Mouse (Mus musculus) gastrocnemius, postnatal 14 days (tissue): ENCODE measurements around the gene Tnni2. TPM values are rescaled to one million over a fixed set of nuclear protein-coding genes. Genes with fewer than 3 reads are reported as not detected.

Experiments
- DNase-seq: peaks from one replicate; pipeline ENCODE4 v3.0.0; 2021; ENCODE audit warnings: mixed read lengths
- intact Hi-C: fragments of 180-260 bp; cut with DNase I; formaldehyde crosslinking; loops from one replicate; pipeline ENCODE4 v1.15.1; 2025; ENCODE audit warnings: low total_unique reads
- total RNA-seq, 2 experiments: library from RNA; stranded (reverse); gene quantifications; 2 replicates each; pipeline ENCODE4 v1.2.3; 2021

Gene Tnni2
- total RNA-seq, 2 experiments from 2014 or later = 14,029 to 14,677 TPM

DNA sequence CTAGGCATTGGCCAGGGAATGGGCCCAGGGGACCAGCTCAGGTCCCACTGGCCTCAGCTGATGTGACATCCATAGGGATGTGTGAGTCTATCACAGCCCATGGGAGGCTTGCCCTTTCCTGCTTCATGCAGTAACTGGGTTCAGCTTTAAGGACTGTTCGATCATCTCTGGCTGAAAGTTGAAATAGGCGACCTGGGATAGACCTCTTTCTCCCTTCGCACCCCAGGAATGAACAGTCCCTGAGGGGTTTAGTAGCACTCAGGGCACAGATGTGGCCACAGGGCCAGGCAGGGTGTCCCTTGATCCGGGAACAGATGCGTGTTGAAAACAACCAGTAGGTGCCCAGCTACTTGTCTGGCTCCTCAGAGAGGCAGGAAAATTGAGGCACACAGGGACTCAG lies 34.7 kb downstream of the Tnni2 start:
- intact Hi-C loops = no loop called here
- peak; percentile 6 for DNase-seq

DNA sequence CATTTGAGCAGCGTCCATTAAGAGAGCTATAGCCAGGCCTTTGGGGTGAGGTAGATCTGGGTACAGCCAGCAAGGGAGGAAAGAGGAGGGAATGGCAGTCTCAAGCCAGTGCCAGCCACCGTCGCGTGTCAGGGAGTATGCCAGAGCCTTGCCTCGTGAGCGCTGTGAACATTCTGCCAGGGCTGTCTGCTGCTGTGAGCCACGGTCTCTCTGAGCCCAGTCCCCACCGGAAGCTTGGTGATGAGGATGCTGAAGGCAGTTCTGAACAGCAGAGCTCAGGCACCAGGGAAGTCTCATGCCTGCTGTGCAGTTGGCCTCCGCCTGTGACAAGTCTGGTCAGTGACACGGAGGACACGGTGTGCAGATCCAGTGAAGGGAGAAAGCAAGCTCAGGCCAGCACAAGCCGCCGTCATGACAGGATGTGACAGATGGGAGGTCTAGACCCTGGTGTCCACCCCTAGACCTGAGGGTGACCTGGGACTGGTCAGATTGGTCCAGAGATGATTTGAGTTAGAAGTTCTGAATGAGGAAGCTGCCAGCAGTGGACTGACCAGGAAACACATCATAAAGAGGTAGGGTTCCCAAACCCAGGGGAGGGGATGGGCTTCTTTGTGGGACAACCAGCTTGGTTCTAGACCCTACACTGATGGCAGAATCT lies 35.3 kb downstream of the Tnni2 start:
- DNase-seq = peak; percentile 34
- intact Hi-C loops = no loop called here

DNA sequence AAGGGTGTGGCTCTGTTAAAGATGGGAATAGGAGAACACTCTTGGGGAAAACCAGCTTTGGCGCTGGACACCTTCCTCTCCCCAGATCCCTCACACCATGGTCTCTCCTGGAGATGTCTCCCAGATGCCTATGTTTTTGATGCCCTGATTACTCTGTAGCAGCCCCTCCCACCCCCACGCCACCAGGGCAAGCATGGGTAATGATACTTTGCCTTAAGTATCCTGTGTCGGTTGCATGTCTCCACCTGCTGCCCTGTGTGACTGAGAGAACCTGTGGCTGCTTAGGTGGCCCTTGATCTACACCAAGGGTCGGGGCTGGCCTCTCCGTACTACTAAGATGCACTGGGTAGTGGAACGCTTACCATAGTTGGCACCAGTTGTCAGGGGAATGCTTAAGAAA lies 36.4 kb downstream of the Tnni2 start:
- no peak for DNase-seq
- intact Hi-C loops = no loop called here

DNA sequence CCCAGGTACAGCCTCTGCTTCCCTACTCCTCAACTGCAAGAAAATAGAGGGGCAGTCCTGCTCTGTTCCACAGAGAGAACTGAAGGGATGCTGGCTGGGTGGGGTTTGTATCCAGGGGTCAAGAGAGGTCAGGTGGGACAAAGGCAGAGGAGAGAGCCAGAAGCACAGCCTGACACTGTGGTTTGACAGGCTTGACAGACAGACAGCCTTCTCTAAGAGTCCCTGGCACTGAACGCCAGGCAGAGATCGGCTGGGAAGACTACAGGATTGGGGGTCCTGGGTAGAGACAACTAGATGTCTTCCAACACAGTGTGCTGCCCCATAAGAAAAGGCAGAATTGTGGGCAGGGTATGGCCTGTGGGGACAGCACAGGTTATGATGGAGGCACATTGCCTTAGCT lies 37.0 kb downstream of the Tnni2 start:
- DNase-seq = no peak
- intact Hi-C loops = no loop called here

DNA sequence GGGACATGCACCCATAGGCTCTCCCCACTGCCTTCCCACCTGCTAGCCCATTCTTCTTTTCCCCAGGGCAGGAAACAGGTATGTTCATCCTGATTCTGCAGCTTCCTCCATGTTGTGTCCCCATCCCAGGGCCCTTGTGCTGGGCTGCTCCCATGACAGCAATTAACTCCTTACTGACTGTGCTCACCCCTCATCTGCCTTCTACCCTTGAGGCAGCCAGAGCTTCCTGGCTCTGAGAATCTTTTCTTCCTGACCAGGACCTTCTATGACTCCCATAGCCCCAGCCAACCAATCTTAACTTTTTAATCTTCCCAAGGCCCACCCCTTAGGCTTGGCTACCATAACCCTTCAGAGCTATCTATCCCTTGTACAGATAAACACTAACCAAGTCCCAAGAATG lies 37.7 kb downstream of the Tnni2 start:
- no peak for DNase-seq

DNA sequence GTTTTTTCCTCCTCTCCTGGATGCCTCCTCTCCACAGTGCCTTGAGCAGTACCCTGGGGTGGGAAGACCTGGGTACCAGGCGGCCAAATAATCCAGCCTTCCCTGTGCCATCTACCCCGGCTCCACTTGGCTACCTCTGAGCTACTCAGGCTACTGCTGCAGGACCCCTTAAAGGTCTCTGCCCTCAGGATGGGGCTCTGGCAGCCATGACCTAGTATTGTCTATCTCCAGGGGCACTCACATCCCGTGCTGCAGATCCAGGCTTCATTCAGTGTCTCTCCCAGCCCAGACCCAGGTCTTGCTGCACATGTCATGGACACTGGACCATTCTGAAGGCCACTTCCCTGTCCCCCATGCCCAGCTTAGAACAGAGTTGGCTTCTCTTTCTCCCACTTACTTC lies 38.3 kb downstream of the Tnni2 start:
- no peak for DNase-seq
- intact Hi-C loops = no loop called here

More for the DNA sequence above, 37.7 kb downstream of the Tnni2 start:
- intact Hi-C loops = no loop called here

DNA sequence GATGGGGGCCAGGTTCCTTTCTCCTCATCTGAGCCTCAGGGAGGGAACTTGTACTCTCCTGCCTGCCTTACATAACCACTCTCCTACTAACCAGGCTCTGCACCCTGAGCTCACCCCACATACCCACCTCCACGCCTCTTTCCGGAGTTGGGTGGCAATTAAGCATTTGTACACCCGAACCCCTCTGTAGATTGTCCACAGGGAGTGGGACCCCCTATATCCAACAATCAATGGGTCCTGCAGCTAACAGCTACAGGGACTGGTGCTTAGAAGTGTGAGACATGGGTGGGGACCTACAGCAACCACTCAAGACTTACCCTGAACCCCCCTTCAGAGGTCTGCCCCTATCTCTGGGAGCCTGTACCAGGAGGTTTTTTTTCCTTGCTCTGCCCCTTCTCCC lies 39.1 kb downstream of the Tnni2 start:
- intact Hi-C loops = no loop called here
- no peak for DNase-seq

DNA sequence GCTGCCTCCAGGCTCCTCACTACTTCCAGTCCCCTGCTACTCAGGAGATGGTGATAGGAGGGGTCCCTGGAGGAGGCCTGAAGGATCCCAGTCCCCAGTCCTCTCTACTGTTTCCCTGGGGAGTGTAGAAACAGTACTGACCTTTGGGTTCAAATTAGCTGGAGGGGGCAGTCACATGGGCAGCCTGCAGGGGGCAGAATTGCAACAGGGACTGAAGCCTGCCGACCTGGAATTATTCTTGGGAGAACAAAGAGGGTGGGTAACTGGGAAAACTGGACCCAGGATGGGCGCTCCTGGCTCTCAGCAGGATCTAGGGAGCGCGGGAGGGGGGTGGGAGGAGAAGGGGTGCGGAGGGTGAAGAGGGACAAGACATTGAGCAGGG lies 39.6 kb downstream of the Tnni2 start:
- intact Hi-C loops = no loop called here
- peak; percentile 79 for DNase-seq

DNA sequence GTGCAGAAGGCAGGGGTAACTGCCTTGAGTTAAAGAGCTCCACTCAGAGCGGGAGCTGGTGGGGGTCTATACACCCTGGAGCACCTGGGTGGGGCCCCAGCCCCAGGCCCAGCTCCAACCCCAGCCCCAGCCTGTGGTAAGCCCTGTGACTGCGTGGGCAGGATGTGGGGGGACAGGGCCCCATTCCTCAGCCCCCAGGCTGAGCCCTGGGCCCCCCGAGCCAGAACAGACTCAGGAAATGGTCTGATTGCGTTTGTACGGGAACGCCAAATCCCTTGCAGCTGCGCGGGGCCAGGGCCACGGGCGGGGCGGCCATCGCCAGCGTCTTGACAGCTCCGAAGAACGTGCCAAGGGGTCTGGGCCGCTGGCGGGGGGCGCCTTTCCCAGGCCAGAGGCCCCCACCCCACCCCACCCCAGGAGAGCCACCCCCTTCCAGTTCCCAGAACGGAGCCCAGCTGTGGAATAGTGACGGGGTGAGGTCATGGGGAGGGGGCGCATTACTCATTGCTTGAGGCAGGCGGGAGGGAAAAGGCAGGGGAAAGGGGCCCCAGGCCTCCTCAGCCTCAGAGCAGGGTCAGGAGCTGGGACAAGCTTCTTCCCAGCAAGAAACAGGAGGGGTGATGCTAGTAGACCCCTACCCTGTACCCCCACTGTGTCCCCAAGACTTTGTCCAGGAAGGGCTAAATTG lies 40.1 kb downstream of the Tnni2 start:
- DNase-seq = peak; percentile 87
- intact Hi-C loops = no loop called here

DNA sequence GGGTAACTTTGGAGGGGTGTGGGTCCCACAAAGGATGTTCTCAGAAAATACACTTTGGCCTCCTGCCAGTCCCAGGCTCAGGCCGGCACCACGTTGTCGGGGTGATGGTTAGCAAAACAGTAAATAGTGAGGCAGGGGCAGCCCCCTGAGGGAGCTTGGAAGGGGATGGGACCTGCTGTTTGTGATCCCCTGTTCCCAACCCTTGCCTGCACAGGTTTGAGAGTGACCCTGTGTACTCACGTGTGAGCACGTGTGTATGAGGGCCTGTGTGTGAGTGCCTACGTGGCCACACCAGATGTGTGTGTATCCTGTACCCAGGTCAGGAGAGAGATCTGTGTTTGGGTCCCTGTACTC lies 40.6 kb downstream of the Tnni2 start:
- intact Hi-C loops = no loop called here
- DNase-seq = no peak

DNA sequence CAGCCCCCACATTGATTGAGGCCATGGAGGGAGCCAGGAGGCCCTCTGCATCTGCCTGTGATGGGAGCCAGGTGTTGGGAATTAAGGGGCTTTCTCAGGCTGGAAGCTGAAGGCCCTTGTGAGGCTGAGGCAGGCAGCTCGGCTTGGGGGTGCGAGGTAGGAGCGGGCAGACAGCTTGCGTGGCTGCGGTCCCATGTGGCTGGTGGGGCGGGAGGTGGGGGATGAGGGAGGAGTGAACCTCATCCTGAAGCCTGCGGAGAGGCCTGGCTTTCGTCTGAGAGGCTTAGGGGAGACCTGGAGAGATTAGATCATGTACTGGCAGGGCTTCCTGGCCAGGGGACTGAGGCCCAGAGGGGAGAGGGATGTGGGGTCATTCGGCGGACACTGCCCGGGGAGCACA lies 41.5 kb downstream of the Tnni2 start:
- intact Hi-C loops = no loop called here
- DNase-seq = peak; percentile 70

DNA sequence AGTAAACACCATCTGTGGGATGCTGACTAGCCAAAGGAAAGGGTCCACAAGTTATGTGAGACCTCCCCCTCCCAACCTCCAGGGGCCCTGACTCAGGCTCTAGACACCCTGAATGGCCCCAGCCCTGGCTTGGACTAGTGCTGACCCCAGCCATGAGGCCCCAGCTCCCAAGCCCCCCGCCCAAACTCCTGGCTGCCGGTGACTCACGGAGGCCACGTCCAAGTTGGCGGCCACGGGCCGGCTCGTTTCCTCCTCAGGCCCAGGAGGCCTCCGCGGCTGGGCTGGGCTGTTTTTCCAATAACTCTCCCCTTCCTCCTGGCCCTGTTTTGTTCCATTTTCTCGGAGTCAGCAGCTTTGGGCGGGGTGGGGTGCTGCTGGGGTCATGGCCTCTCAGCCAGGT lies 43.2 kb downstream of the Tnni2 start:
- peak; percentile 89 for DNase-seq
- intact Hi-C loops = no loop called here

DNA sequence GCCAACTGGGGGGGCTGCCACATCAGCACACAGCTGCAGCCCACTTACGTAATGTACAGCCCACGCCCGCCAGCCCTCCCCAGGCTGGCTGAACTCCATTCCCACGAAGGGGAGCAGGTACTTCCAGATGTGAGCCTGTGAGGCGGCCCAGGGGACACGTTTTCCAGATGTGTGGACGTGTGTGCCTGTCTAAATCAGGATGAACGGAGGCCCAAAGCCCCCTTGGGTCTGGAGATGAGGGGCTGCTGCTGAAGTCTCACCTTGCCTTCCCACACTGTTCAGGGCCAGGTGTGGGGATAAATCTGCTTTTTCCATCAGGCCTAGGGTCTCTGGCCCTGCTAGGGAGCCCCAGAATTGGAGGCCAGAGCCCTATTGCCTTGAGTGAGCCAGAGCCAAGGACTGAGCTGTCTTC lies 45.1 kb downstream of the Tnni2 start:
- peak; percentile 54 for DNase-seq
- intact Hi-C loops = no loop called here

DNA sequence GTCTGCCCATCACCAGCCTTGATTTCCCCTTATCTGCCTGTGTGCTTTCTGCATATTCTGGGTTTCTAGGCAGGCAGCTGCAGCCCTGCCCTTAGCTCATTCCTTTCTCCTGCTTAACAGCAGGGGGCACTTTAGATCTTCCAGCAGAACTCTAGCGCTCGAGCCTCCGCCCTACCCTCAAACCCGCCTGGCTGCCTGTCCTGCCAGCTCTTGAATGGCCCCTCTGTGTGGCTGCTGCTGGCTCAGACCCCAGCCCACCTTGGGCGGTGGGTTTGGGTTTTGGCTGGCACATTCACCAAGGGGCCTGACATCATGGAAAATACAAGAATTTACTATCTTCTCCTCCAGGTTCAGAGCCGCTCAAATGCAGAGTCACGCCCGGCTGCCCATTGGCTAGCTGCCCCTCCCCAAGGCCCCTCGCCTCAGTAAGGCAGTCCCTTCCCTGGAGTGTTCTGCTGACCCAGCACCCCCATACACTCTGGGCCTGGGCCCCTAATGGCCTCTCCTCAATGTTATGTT lies 45.8 kb downstream of the Tnni2 start:
- intact Hi-C loops = no loop called here
- peak; percentile 71 for DNase-seq

DNA sequence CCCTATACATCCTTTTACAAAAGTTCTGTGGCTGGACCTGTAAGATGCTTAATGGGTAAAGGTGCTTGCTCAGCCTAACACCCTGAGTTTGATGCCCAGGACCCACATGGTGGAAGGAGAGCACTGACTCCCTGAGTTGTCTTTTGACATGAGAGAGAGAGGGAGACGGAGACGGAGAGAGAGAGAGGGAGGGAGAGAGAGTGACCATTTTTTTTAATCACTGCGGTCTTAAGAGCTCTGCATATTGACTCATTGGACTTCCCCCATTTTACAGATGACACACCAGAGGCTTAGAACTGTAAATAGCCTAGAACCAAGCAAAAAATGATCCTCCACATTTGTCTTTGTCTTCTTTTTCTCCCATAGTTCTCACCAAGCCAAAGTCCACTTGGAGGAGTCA lies 46.4 kb downstream of the Tnni2 start:
- intact Hi-C loops = no loop called here
- DNase-seq = no peak

DNA sequence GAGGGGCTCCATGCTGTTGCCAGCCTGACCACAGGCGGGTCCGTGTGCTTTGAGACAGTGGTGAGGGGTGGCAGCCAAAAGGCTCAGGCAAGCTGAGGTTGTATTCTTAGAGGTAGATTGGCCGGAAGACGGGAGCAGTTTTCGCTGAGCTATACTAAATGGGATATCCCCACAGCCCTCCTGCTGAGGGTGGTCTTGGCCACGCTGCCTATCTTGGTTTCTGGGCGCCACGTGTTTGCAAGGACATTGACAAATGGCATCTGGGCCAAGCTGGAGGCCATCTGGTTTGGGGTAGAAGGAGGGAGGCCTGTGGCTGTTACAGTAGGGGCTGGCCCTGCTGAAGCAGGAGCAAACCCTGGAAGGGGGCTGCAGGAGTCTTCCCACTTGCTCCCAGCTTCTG lies 51.9 kb downstream of the Tnni2 start:
- DNase-seq = no peak
- intact Hi-C loops = no loop called here

Other genes with a start within 250 kb of the Tnni2 start
- not detected for gene Krtap5-3, start 240.4 kb upstream of the Tnni2 start, total RNA-seq
- gene Gm7579, start 229.9 kb upstream of the Tnni2 start, total RNA-seq = not detected
- gene Krtap5-5, start 211.8 kb upstream of the Tnni2 start, total RNA-seq = not detected
- gene Gm40460, start 200.7 kb upstream of the Tnni2 start, total RNA-seq = not detected
- not detected for gene Gm2431, start 183.5 kb upstream of the Tnni2 start, total RNA-seq
- gene Gm4559, start 167.4 kb upstream of the Tnni2 start, total RNA-seq = not detected
- gene Krtap5-1, start 144.7 kb upstream of the Tnni2 start, total RNA-seq = not detected
- not detected for gene Krtap5-4, start 138.3 kb upstream of the Tnni2 start, total RNA-seq
- 1 to 10 TPM; 6.7 to 8.4 TPM for gene Ifitm10, start 68.1 kb upstream of the Tnni2 start, total RNA-seq
- gene Gm49369, start 59.1 kb upstream of the Tnni2 start, total RNA-seq = 1 to 10 TPM; 1.0 to 4.1 TPM
- 100 to 1,000 TPM; 268 to 284 TPM for gene Ctsd, start 53.8 kb upstream of the Tnni2 start, total RNA-seq
- not detected for gene Syt8, start 7.0 kb upstream of the Tnni2 start, total RNA-seq
- 10 to 100 TPM; 22.2 to 35.0 TPM for gene Lsp1, start 19.0 kb downstream of the Tnni2 start, total RNA-seq
- gene Tnnt3, start 57.0 kb downstream of the Tnni2 start, total RNA-seq = over 10,000 TPM; 22,199 to 23,470 TPM
- gene Mrpl23, start 90.9 kb downstream of the Tnni2 start, total RNA-seq = 1 to 10 TPM; 5.0 to 5.2 TPM
- 1,000 to 10,000 TPM; 2,828 to 3,358 TPM for gene Igf2, start 225.0 kb downstream of the Tnni2 start, total RNA-seq
- gene Gm49394, start 228.1 kb downstream of the Tnni2 start, total RNA-seq = under 1 TPM; 0.22 to 0.86 TPM